Mouse (Mus musculus): Measurements from ENCODE around the gene Glb1l.

The Glb1l gene

DNA sequence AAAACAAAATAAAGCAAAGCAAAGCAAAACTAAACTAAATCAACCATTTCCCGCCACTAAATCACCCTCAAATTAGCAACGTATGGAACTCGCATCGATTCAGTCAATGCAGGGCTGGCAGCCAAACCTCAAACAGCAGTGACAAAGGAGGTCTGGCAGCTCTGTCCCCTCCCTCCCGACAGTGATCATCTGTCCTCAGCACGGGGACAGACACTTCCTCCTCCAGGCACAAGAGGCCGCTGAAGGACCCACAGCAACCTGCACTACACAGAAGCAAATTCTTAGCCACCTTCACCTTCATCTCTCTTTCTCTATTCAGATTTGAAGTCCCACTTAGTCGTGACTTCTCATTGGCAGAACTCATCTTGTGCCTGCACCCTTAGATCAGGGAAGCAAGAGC lies 24.0 kb upstream of the Glb1l start:
- in situ Hi-C loops (cut with MboI; ENCODE audit: unreplicated experiment in 2 of 2): loop anchor here in 1 of 2 experiments (25.0 kb wide), 1 partner anchor 447 kb away; the partner anchor contains the start of gene Wnt10a

DNA sequence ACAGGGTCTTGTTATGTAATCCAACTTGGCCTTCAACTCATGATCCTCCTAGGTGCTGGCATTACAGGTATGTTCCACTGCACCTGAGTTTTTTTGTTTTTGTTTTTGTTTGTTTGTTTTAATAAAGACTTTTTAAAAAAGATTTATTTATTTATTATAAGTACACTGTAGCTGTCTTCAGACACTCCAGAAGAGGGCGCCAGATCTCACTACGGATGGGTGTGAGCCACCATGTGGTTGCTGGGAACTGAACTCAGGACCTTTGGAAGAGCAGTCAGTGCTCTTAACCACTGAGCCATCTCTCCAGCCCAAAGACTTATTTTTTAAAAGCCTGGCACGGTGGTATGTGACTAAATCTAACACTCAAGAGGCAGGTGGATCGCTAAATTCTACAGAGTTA lies 21.9 kb upstream of the Glb1l start:
- in situ Hi-C loops (cut with MboI; ENCODE audit: unreplicated experiment in 2 of 2): loop anchor here in 1 of 2 experiments (25.0 kb wide), 1 partner anchor 445 kb away; the partner anchor contains the start of gene Wnt10a

DNA sequence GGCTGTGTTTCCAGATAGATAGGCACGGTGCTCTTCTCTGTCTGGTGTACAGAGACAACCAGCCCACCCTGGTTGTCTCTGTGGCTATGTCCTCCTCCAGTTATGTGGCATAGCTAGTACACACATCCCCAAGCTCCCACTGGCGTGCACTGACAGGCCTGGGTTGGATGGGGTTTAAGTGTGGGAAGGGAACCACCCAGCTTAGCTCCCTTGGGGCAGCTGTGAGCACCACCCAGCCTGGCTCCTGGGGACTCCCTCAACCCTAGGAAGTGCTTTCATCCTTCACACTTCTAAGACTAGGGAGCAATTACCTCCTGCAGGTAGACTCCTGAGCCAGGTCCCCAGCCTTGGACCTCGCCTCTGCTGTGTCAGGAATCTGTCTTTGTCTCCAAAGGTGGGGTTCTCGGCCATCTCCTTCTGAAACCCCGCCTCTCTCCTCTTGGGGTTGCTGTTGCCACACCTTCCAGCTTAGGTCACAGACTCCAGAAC lies 21.1 kb upstream of the Glb1l start, which contains the start of gene A630095N17Rik:
TSS of gene A630095N17Rik (minus strand) at position 439 of the 489 bp plus-strand sequence.
- in situ Hi-C loops (cut with MboI; ENCODE audit: unreplicated experiment in 2 of 2): loop anchor here in 1 of 2 experiments (25.0 kb wide), 1 partner anchor 444 kb away; the partner anchor contains the start of gene Wnt10a

- in situ Hi-C loops (cut with MboI; ENCODE audit: unreplicated experiment in 2 of 2): loop anchor here in 1 of 2 experiments (25.0 kb wide), 1 partner anchor 444 kb away; the partner anchor contains the start of gene Wnt10a
These were observed 20.6 kb upstream of the Glb1l start for GRCm38 (mm10) chr1:75231224-75231623.

- in situ Hi-C loops (cut with MboI; ENCODE audit: unreplicated experiment in 2 of 2): loop anchor here in 1 of 2 experiments (25.0 kb wide), 1 partner anchor 443 kb away; the partner anchor contains the start of gene Wnt10a
These were observed 19.9 kb upstream of the Glb1l start for GRCm38 (mm10) chr1:75230335-75230994.

GRCm38 (mm10) chr1:75229158-75229557 lies 18.5 kb upstream of the Glb1l start:
- in situ Hi-C loops (cut with MboI; ENCODE audit: unreplicated experiment in 2 of 2): loop anchor here in 1 of 2 experiments (25.0 kb wide), 1 partner anchor 442 kb away; the partner anchor contains the start of gene Wnt10a

GRCm38 (mm10) chr1:75227653-75228052 lies 17.0 kb upstream of the Glb1l start:
- in situ Hi-C loops (cut with MboI; ENCODE audit: unreplicated experiment in 2 of 2): loop anchor here in 1 of 2 experiments (25.0 kb wide), 1 partner anchor 440 kb away; the partner anchor contains the start of gene Wnt10a

DNA sequence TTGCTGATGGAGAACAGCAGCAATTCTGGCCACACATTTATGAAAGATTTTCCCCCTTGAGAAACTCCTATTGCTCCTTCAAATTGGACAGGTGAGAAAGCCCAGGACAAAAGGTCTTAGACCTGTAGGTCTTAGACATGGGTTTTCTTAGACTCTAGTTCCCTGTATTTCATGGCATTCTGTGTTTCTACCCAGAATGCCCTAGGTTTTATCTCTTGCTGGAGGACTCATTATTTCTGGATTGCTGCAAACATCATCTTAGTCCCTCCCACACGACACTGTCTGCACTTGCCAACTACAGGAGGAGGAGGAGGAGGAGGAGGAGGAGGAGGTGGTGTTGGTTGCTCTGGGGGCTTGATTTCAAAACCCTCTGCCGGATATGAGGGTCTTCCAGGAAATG lies 15.5 kb upstream of the Glb1l start:
- in situ Hi-C loops (cut with MboI; ENCODE audit: unreplicated experiment in 2 of 2): loop anchor here in 1 of 2 experiments (25.0 kb wide), 1 partner anchor 439 kb away; the partner anchor contains the start of gene Wnt10a

DNA sequence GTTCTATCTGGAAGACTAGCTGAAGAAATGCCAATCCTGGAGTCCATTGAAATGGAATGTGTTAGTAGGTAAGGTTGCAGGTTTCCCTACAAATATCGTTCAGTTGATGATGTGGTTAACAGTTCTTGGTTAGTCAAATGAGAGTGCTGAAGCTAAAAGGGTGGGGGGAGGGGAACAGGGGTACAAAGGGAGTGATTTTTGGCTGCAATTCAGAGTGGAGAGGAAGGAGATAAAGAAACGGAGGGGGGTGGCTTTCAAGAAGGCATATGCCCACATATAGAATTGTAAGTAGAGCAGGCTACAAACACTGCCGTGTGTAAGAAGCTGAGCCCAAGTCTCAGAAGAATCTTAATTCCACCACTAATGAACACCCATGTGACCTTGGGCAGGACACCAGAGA lies 14.9 kb upstream of the Glb1l start:
- in situ Hi-C loops (cut with MboI; ENCODE audit: unreplicated experiment in 2 of 2): loop anchor here in 1 of 2 experiments (25.0 kb wide), 1 partner anchor 438 kb away; the partner anchor contains the start of gene Wnt10a

DNA sequence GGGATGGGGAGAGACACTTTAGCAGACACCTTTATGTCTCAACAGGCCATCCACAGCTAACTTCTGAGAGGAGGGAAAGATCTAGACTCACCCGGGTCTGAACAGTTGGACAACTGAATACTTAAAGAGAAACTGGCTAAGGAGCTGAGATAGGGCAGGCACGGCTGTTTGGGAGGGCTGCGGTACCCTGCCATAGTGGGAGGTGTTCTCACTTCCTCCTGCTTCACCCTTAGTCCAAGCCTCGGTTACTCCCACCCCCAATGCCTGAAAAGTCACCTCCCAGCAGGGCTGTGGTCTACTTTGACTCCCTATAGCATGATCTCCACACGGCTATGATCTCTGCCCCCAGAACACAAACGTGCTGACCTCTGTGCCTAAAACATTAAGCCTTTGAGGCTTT lies 12.9 kb upstream of the Glb1l start:
- in situ Hi-C loops (cut with MboI; ENCODE audit: unreplicated experiment in 2 of 2): no loop called here

DNA sequence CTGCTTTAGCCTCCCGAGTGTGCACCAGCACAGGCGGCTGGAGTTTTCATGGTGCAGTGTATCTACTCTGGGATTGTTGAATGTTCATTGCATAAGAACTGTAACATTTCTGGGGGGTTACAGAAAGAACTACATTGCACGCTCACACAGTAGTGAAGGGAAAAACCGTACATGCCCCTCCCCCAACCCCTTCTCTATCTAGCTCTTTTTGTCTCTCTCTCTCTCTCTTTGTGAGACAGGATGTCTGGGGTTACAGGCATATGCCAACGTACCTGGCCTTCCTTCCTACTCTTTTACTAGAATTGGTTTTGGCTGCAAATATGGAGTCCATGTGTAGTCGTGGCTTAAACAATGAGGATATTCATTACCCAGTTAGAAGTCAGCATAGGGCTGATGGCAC lies 12.3 kb upstream of the Glb1l start:
- in situ Hi-C loops (cut with MboI; ENCODE audit: unreplicated experiment in 2 of 2): no loop called here

- in situ Hi-C loops (cut with MboI; ENCODE audit: unreplicated experiment in 2 of 2): no loop called here
These were observed 10.9 kb upstream of the Glb1l start for GRCm38 (mm10) chr1:75221538-75221937.

DNA sequence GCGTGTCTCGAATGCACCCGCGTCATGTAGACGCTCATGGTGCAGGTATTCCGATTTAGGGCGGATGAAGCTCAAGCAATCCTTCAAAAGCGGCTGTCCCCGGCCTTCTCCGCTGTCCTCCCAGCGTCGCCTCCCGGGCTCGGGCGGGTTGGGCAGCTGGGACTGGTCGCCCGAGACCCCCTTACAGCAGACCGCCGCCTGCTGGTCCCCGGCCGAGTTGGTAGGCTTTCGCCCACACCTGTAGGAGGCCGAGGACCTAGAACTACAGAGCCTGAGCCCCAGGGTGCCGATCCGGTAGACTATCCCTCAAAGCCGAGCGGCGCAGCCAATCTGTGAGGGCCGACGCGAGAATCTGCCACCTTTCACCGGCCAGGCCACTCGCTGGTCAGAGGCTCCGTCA lies 8.9 kb upstream of the Glb1l start, which contains the start of gene Tuba4a:
TSS of gene Tuba4a (minus strand) at position 335 of the 400 bp plus-strand sequence.
- in situ Hi-C loops (cut with MboI; ENCODE audit: unreplicated experiment in 2 of 2): no loop called here

- in situ Hi-C loops (cut with MboI; ENCODE audit: unreplicated experiment in 2 of 2): no loop called here
These were observed 8.5 kb upstream of the Glb1l start for GRCm38 (mm10) chr1:75219078-75219477.

- in situ Hi-C loops (cut with MboI; ENCODE audit: unreplicated experiment in 2 of 2): no loop called here
These were observed 7.8 kb upstream of the Glb1l start for GRCm38 (mm10) chr1:75218227-75219001.

DNA sequence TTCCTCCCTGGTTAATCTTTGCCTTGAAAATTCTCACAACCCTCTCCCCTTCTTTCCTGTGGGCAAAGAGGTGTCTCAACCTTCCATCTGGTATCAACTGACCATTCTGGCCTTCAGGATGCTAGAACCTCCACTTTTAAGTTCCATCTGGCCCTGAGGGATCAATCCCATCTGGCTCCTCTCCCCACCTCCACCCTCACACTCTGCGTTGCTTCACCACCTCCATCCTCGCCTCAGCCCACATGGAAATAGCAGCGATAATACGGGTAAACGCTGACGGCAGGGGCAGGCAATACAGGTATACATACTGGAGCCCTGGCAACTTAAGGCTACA lies 7.2 kb upstream of the Glb1l start:
- in situ Hi-C loops (cut with MboI; ENCODE audit: unreplicated experiment in 2 of 2): no loop called here

- in situ Hi-C loops (cut with MboI; ENCODE audit: unreplicated experiment in 2 of 2): no loop called here
These were observed 6.4 kb upstream of the Glb1l start for GRCm38 (mm10) chr1:75216797-75217585.

DNA sequence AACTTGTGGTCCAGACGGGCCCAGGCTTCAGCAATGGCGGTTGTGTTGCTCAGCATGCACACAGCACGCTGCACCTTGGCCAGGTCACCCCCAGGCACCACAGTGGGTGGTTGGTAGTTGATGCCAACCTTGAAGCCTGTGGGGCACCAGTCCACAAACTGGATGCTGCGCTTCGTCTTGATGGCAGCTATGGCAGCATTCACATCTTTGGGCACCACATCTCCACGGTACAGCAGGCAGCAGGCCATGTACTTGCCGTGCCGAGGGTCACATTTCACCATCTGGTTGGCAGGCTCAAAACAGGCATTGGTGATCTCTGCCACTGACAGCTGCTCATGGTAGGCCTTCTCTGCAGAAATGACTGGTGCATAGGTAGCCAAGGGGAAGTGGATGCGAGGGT lies 5.2 kb upstream of the Glb1l start:
- in situ Hi-C loops (cut with MboI; ENCODE audit: unreplicated experiment in 2 of 2): no loop called here

DNA sequence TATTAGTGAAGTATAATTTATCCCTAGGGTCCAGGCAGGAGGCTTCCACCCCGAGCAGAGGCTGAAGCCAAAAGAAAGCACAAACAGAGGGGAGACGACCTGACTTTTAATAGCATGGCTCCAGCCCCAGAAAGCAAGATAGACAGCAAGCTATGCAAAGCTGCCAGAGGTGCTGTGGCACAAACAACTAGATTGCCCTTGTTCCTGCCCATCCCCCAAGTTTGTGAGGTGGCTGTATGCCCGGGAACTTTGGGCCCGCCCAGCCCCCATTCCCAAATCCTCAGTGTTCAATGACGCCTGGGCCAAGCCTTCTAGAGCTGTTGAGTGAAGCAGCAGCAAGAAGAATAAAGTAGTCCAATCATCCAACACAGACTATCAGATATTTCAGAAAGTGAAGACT lies 4.3 kb upstream of the Glb1l start:
- in situ Hi-C loops (cut with MboI; ENCODE audit: unreplicated experiment in 2 of 2): no loop called here

- in situ Hi-C loops (cut with MboI; ENCODE audit: unreplicated experiment in 2 of 2): no loop called here
These were observed 3.8 kb upstream of the Glb1l start for GRCm38 (mm10) chr1:75214442-75214841.
